Mouse (Mus musculus) urinary bladder, postnatal 25 days (tissue): ENCODE results near the gene Aig1.

Source experiments
- DNase-seq: peaks from one replicate; pipeline ENCODE4 v3.0.0; 2022; ENCODE audit warnings: low spot score

The Aig1 gene

DNA sequence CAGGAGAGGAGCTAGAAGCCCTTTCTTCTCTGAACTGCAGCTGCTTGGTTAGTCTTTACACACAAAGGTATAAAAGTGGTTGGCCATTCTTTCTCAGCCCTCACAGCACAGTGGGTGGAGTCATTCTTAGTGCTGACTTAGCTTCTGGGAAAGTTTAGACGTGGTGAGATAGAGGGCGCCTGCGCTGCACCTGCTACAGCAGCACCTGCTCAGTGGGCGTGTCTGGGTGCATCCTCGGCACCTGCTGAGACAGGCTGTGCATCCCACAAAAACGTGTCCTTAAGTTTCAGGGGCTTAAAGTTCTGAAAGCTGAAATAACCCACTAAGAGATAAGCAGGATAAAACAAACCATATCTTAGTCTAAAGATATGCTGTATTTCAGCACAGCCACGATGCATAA is 227.0 kb downstream of the Aig1 start:
- DNase-seq, result no peak

GRCm38 (mm10) chr10:13631796-13632195 is 237.0 kb downstream of the Aig1 start:
- no peak for DNase-seq

DNA sequence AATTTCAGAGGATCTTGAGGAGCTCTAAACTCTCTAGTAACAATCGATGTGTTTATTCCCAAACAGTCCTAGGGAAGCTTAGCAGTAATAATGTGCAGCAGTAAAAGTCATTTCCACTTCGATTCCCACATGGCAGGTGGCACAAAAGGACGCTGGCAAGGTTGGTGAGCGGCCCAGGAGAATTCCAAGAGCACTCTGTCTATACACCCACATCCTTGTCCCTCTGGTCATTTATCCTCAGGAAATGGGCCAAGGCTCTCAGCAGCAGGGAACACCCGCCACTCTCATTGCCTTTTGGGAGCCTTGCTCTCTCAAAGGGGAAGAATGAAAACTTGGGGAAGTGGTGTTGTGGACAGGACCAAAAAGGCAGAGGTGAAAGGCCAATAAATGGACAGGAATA is 245.0 kb downstream of the Aig1 start:
- DNase-seq, result no peak

- no peak for DNase-seq
Measured at GRCm38 (mm10) chr10:13600926-13601325, 267.9 kb downstream of the Aig1 start.

DNA sequence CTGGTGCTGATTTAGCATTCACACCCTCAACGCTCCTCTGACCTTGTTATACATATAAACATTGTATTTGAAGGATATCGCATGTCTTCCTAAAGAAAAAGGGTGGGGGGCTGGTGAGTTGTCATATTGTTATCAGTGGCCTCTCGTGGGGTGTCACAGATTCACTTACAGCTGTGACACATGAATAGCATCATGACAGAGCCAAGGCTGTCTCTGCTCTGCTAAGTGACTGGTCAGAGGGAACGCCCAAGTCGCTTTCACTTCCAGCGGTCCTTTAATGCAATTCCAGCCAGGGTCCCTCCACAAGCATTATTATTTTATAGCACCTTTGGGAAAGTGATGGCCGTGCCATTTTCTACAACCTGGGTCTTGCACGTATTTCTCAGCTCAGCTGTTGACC is 271.3 kb downstream of the Aig1 start:
- DNase-seq, result no peak
